Mouse (Mus musculus) brain, embryonic 18.5 days (tissue): ENCODE results near the gene Hsf2bp.
"Not testable (repeated sequence)": the region's sequence is repeated elsewhere in the genome, so short reads cannot be mapped to it uniquely, and the experiment has no call there.

ENCODE experiments used
- DNase-seq: peaks from one replicate; pipeline ENCODE4 v3.0.0-alpha.2; 2012; ENCODE audit warnings: low read depth, low spot score

Hsf2bp gene

DNA sequence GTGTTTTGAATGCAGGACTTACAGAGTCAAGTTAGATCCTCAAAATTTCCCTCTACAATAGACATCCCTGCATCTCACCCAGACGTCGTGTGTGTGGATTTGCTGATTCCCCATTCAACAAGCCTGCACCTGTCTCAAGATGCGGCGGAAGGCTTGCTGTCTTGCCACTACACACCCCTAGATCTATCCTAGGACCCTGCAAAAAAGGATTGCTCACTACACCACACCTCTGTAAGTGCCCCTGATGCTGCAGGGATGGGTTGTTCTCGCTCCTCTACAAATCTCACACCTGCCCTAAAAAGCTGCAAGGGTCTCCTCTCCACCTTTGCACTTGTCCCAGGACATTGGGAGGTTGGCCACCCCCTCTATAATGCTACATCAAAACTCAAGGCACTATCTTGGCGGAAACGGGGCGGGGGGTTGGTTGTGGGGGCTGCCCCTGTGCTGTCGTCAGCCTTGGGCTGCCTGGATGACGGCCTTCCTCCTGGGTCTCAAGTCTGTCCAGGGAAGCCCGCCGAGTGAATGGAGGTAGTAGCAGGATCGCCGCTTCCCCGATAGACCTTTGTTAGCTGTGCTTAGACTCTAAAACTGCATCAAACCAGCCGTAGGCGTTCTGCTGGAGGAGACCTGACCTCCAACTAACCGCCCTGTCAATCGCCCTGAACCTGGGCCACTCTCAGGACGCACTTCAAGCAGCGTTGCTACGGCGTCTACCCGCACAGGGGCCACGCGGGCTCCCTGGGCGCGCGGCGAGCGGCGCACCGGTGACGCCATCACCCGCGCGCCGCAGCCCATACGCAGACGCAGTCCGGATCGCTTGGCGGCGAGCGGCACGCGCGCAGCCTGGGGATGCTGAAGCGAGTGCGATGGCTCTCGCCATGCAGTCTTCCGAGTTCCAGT, at the start of gene Hsf2bp, which contains the start of gene Rrp1b:
Gene Hsf2bp, minus strand, starts transcription at position 741 of the 900 bp plus-strand sequence.
Gene Rrp1b, plus strand, starts transcription at position 492 of the 900 bp plus-strand sequence.
- peak; percentile 73 for DNase-seq

DNA sequence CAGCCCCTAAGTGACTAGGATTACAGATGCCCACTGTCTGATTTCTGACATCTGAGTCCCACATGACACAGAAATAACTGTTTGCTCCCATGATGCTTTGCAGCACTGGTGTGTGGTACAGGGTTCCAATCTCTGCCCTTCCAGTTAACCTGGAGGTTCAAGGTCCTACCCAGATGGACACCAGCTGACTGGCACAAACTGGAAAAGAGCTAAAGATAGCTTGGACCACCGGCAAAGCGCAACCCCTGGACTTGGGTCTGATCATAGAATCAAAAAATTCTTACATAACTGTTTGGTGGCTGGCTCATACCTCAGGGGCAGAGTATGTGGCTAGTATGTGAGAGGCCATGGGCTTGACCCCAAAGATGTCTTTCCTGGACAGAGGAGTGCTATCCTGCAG, 47.2 kb upstream of the Hsf2bp start:
- no peak for DNase-seq

DNA sequence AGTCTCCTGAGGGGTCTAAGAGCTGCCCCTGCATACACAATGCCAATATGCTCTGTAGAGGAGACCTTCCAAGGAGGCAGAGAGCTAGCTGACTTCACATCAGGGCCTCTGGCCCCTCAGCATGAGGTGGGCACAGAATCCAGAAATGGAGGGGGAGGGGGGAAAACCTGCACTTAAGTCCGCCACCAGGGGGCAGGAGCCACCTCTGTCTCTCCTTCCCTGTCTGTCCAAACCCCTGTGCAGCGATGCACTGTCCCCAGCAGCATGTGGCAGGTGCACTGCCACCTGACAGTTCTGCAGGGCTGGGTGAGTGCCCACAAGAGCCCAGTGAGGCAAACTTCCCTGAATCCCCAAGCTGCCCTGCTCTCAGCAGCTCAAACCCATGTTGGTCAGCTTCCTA, 39.0 kb upstream of the Hsf2bp start:
- DNase-seq, result no peak

DNA sequence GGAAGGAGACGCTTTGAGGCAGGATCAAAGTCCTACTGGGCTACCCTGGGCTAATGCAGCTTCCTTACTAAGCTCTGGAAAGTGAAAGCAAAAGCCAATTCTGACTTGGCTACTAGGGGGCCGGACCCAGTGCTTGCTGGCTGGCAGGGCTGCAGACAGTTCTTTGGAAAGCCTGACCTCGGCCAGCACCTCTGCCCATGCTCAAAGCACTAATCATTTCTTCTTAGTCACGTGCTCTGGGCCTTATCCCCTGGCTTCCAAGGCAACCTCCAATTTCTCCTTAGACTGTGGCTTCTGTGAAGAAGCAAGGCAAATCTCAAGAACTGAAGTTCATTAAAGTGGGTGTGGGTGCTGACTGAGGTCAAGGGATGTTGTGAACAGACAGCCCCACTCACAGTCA, 38.5 kb upstream of the Hsf2bp start:
- no peak for DNase-seq

DNA sequence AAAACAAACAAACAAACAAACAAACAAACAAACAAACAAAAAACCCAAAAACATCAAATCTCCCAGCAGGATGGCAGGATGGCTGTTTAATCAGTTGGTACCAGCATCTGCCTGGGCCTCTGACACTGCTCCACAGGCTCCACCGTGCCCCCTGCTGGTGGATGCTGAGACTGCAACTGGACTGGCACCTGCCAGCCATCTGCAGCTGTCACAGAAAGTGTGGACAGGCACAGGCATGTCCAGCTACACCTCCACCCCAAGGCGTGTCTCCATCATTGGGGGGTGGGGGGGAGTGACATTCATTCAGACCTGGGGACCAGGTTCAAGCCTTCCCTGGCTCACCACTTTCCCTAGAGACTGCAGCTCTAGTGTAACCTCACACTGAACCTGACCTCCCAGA, 37.2 kb upstream of the Hsf2bp start:
- no peak for DNase-seq

DNA sequence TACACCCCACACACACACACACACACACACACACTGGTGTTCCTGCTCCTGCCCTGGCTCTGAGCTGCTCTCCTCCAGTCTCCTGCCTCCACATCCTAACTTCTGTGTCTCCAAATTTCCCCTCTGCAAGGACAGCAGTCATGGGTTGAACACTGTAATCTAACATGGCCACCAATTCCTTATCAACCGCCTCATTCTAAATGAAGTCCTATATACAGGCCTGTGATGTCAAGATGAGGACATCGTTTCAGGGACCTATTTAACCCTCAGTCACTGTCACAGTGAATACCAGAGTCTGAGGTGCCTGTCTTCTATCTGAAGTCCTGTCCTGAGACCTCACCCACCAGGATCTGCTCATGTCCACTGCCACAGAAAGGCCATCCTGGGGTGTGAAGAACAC, 32.7 kb upstream of the Hsf2bp start:
- DNase-seq, result no peak

DNA sequence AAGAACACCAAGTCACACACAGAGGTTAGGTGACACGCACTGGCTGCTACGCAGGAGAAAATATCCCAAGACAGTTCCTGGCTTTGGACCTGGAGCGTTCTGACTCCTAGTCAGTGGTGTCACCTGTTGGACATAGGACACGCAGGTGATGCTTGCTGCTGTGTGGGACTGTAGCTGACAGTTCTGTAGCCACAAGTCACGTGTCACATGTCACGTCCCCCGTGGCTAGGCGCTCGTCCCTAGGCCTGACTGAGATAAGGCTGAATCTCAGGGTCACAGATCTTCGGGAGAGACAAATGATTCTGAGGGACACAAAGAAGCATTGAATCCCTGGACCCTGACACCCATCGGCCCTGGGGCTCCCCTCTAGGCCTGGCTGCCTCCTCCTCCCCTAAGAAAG, 32.2 kb upstream of the Hsf2bp start:
- no peak for DNase-seq

DNA sequence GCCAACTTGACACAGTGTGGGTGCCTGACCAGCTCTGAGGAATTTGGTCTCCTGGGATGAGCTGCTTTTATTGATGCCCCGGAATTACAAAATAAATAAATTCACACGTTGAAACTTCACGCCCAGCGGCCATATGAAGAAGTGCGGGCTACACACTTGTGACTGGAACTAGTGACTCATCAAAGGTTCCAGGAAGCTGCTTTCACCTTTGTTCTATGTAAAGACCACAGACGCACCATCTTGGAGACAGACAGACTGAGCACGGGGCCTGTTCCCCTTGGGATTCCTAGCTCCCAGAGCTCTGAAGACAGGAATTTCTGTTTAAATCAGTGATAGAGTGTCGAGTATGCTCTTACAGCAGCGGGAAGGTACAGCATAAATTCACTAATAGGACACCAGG, 31.4 kb upstream of the Hsf2bp start:
- no peak for DNase-seq

DNA sequence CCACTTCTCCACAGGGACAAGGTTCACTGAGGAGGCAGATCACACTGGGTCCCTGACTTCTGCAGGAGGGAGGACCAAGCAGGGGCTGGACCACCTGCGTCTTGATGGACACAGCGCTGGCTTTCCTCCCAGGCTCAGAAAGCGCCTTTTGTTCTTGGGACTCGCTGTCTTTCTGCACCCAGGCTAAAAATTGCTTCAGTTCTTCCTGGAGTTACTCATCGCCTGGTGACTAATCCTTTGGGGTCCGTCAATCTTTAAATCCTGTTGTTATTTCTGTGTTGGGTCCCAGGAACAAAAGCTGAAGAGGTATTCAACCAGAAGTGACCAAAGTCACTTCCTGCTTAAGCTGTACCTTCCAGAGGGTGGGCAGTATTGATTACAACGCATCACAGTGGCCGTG, 28.6 kb upstream of the Hsf2bp start:
- not testable (repeated sequence) for DNase-seq

DNA sequence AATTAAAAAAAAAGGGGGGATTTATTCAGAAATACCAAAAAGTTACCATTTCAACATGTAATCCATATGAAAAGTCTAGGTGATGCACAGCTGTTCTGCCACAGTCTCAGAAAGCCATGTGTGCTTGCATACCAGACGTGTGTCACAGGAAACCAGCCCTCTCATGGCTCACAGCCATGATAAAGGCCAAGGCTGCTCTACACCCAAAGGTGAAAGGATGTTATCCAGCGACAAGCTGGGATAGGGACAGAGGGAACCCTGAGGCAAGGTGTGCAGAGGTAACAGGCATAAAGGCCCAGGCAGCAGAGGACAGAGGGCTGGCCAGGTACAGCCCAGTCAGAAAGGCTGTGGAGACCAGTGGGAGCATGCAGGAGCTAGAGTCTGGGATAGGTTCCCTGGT, 27.5 kb upstream of the Hsf2bp start:
- DNase-seq, result no peak

DNA sequence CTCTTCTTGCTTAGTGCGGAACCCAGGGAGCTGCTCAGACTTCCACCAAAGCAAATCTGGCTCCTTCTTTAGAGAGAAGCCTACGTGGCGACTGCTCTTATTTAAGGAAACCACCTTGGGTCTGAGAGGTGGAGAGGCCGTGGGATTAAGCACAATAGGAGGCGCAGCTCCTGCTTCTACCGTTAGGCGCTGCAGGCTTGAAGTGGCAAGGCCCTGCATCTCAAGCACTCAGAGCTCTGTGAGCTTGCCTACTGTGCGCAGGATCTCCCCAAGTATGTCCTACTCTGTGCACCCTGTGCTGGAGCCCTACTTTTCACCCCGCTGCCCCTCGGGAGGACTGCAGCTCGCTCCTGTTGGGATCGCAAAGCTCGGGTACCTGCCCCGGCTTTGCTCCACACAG, 25.1 kb upstream of the Hsf2bp start:
- DNase-seq, result no peak

DNA sequence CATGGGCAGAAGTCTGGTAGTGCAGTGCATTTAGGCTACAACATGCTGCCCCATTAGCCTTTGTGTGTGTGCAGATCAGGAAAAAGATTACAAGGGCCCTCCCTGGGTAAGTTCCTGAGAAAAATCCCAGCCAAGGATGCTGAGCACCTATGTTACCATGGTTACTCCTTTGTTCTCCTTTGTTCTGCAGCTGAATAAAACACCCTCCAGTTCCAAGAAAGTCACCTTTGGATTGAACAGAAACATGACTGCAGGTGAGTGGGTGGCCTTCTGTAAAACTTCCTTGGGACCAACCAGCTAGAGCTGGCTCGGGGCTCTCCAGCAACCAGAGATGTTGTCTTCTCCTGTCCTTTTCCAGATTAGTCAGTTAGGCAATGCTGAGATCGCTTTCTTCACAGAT, 22.9 kb upstream of the Hsf2bp start:
- no peak for DNase-seq

DNA sequence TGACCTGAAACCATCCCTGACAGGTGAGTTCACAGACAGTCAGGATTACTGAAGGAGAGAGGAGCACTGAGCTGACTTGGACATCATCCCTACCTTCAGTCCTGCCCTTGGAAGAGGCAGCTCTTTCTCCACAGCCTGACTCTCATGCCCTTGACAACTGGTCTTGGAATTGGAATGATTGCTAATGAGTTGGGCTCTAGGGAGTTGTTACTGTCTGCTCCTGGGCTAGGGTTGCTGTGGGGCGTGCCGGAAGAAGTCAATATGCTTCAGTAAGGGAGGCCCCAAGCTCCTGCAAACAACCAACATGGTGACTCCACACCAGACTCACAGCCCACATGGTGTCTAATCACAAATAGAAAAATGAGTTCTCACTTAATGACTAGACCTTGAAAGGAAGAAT, 21.7 kb upstream of the Hsf2bp start:
- DNase-seq, result no peak

DNA sequence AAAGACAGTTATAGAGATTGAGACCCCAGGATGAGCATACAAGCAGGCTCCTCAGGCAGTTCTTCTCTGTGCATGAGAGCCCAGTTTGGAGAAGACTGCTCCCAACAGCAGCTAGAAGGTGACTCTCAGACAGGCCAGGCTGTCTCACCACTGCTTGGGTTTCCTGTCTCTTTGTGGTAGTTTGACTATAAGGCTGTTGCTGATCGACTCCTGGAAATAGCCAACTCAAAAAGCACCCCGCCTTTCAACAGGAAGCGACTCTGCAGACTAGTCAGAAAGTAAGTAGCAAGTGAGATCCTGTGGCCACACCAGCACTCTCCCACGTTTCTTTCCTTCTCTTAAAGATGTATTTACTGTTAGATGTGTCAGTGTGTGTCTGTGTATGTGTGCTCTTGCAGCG, 17.5 kb upstream of the Hsf2bp start:
- DNase-seq, result no peak

DNA sequence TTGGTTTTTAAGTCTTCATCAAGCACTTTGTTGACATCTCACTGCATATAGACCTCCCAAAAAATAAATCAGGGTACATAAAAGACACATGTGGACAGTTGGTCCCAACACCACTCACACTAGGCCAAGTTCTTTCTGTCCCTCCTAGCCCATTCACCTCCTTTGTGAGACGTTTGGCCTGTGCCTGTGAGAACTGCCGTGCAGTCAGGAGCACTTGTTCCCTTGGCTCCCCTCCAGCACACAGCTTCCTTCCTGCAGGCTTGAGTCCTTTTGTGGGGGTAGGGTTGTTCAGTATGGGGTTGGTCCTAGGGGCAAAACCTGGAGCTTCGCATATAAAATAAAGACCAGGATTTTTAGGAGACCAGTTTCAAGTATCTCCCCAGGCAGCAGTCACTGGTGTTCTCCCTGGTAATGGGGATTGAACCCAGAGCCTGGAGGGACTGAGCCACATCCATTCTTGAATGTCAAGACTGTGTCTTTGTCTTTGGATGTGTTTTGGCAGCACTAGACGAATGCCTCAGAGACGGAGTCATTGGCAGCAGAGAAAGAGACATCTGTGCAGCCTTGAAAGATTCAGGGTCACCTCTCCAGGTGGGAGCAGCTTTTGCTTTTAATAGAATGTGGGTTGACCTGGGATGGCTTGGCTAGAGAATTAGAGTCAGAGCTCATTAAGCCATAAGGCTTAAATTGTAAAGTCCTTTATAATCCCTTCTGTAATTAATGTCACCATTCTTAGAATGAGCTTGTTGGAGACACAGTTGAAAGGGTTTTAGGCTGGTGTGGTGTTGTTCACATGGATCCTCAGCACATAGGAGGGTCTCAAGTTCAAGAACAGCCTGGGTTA, 16.3 kb upstream of the Hsf2bp start:
- DNase-seq, result no peak

DNA sequence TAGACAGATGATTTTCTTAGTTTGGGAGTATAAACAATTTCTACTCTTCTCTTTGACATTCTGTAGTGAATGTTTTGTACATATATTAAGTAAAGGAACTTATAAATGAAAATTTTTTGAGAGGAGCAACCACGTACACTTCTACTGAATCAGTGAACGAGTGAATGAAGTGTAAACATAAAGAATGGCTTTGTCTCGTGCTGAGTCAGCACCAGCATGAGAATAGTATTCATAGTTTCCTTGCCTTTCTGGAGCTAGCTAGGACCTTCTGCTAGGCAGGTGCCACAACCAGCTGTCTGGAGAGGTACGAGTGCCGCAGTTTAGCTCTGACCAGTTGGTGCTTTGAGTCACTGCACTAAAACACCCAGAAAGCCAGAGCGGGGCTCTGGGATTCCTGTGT, 14.5 kb upstream of the Hsf2bp start:
- DNase-seq, result no peak

DNA sequence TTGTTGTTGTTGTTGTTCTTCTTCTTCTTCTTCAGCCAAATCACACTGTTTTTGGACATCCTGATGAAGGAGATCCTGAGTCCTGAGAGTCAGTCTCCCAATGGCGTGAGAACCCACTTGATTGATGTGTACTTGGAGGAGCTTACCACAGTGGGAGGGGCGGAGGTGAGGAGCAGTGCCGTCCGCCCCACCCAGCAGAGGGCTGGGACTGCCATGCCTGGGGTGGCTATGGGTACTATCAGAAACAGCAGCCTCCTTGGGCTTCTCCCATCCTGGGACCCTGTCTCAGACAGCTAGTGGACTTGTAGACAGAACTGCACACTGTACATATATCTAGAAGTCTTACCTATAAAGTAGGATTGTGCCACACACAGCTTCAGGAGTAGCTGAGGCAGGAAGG, 13.8 kb upstream of the Hsf2bp start:
- no peak for DNase-seq

DNA sequence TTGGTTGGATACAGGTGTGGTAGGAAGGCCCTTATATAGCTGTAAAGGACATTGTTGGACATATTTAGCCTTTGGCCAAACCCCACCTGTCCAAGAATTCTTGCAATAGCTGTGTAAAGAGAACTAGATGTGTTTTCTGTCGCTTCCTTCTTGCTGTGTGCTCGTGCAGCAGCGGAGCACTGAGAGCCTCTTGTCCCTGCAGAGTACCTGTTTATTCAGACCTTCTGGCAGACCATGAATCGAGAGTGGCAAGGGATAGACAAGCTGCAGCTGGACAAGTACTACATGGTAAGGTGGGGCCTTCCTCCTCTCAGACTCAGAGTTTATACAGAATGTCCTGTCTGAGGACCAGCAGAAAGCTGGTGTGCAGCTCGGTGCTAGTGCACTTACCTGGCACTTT, 12.2 kb upstream of the Hsf2bp start:
- DNase-seq, result no peak

DNA sequence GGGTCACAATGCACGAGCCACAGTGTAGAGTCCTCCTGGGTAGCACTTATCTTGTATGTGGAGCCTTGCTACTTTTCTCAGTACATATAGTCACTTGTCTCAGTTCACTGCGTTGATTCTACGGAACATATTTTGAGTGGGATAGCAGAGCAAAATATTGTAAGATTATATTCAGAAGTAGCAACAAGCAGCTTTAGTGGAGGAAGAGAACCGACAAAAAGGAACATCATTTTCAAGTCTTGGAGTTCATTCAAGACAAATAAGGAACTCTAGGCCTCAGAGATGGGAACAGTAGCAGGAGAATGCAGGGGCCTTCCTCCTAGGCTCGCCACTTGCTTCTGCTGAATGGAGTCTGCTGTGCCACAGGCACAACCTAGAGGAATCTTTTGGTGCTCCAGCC, 10.4 kb upstream of the Hsf2bp start:
- no peak for DNase-seq

DNA sequence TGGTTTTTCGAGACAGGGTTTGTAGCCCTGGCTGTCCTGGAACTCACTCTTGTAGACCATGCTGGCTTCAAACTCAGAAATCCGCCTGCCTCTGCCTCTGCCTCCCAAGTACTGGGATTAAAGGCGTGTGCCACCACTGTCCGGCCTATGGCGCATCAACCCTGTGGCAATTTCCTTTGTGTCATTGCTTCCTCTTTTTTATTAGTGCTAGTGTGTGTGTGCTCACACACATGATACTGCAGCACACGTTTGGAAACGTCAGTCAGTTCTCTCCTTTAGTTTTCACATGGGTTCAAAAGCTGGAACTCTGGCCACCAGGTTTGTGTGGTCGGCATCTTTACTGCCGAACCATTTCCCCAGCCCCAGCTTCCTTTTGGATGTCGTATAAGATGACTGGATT, 4.1 kb upstream of the Hsf2bp start:
- DNase-seq, result no peak

DNA sequence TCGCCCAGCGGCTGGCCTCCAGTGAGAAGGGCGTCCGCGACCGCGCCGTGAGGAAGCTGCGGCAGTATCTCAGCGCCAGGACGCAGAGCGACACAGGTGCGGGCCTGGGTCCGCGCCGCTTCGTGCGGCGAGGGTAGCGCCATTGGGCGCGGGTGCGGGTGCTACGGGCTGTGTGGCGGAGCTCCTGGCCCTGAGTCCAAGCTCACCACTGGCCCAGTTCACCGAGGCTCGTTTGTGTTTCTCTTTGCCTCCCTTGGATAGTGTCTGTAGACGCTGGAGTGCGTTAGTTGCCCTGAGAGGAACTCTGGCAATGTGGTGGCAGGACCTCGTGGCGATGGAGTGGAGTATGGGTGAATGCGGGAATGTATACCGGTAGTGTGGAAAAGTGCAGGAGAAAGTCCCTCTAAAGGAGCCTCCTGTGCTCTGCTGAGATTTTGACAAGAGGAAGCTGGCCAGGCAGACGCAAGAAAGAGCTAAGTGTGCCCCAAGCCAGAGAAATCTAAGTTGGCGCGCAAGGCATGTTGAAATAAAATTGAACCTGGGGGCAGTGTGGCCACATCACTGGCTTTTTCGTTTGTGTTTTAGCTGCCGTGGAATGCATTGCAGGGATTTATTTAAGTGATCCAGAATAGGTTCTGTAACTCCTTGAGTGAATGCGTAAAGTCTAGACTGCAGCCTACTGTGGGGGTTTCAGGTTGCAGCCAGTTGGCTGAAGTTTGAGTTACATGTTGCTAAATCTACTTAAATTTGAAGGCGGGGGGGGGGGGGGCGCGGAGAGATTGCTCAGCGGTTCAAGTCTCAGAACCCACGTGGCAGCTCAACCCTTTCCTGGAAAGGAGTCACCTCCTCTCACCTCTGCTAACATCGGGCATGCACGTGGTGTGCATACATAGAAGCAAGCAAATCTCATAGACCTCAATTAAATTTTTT, 625 bp upstream of the Hsf2bp start:
- DNase-seq, result no peak

DNA sequence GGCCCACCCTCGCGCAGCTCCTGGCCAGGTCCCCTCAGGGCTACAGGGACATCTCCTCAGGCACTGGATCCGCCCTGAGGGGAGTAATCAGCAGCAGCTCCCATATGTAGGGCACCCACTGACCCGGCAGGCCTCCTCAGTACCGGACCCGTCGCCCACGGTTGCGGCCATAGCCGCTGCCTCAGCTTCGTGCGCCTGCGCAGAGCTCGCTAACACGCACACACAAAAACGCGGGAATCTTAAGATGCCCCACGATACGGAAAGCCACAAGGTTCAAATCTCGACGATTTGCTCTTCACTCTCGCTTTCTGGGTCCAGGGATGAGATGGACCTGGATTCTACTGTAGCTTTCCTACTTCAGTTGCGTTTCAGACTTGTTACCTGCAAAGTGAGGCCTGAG, 1.8 kb downstream of the Hsf2bp start:
- no peak for DNase-seq
